Mouse (Mus musculus): ENCODE data around the gene Rundc3b.

Gene Rundc3b

GRCm38 (mm10) chr5:8622596-8623231 is at the start of gene Rundc3b:
Gene Rundc3b (minus strand): TSS chr5:8622952.
- peak; percentile 86 for DNase-seq (ENCODE audit: low read depth, low spot score)

DNA sequence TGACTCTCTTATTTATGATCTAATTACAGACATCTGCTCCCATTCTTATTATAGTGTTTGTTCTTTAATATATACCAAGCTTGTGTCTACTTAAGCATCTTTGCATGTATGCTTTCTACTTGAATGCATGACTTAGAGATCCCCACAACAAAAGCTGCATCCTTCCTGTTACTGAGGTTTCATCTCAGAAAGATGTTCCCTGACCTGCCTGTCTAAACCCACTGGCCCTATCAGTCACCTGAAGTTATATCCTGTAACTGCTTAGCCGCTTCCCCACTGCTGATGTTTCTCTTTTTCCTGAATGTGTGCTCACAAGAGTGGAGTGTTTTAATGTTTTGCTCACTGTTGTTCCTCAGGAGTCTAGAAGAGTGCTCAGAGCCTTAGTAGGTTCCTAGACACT is 46.9 kb upstream of the Rundc3b start:
- DNase-seq (ENCODE audit: low read depth, low spot score), result no peak

GRCm38 (mm10) chr5:8667758-8668474 is 45.2 kb upstream of the Rundc3b start:
- DNase-seq (ENCODE audit: low read depth, low spot score), result no peak

DNA sequence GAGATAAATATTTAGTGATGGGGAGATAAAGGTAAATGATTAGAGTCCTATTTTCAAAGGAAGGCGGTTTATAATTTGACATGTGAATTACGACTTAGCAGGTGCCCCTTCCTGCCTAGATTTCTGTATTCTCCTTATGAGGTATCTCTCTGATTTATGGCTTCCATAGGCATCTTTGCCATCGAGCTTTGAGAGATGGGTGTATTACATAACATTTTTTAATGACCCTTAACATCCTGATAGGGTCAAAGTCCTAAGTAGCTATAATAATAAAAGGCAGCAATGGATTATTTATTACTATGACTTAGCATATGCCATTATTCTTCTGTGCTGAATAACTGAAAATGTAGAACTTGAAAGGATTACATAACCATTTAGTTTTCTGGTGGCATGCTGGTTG is 41.9 kb upstream of the Rundc3b start:
- no peak for DNase-seq (ENCODE audit: low read depth, low spot score)

GRCm38 (mm10) chr5:8660738-8661151 is 38.0 kb upstream of the Rundc3b start:
- no peak for DNase-seq (ENCODE audit: low read depth, low spot score)

DNA sequence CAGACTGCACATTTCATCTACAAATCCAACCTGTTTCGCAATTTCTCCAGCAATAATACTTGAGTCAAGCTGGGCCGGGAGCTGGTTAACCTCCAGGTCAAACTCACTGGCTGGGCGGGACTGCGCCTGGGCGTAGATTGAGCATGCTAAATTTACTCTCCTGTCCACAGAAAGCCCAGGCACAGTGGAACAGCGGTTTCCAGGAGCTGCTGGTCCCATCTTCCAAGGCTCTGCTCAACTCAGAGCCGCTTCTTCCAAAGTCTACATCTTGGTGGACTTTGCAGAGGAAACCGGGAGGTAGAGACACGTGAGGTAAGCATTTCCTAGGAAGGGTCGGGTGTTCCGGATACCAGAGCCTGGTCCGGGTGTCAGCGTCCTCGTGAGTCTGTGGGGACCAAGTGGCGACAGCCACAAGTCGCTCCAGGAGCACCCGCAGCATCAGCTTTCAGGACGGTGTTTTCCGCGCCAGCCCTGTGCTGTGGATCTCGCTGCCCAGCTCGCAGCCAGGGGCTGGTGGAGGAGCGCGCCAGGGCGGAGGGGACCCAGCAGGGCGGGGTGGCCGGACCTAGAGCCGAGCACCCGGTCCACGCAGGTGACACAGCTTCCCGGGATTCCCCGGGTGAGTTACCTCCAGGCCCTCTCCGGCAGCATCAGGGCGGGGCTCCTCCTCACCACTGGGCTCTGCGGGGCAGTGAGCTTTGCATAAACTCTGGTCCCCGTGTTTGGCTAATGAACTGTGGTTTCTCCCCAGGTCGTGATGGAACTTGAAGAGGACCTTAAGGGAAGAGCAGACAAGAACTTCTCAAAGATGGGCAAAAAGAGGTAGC is 37.4 kb upstream of the Rundc3b start, which contains the start of gene Abcb1a:
Gene Abcb1a, plus strand, starts transcription at position 167 of the 827 bp plus-strand sequence.
- DNase-seq (ENCODE audit: low read depth, low spot score), result peak; percentile 72

- DNase-seq (ENCODE audit: low read depth, low spot score), result no peak
Observed at GRCm38 (mm10) chr5:8652085-8652484, 29.3 kb upstream of the Rundc3b start.

DNA sequence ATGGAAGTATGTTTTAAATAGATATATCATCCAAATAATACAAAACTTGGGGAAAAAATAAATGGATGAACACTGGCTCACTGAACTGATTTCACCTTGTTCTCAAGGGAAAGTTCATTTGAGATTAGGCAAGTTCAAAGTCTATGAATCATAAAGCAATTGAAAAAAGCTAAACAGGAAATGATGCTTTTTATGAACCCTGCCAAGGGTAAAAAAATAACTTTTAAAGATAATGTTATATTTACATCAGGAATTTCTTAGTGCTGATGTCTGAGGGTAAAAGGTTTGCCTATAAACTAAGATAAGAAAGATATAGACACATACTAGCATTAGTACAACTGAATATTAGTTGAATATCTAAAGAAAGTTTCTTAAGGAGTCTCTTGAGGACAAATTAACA is 26.0 kb upstream of the Rundc3b start:
- no peak for DNase-seq (ENCODE audit: low read depth, low spot score)

GRCm38 (mm10) chr5:8648300-8648699 is 25.5 kb upstream of the Rundc3b start:
- no peak for DNase-seq (ENCODE audit: low read depth, low spot score)

GRCm38 (mm10) chr5:8634489-8634975 is 11.8 kb upstream of the Rundc3b start:
- no peak for DNase-seq (ENCODE audit: low read depth, low spot score)

GRCm38 (mm10) chr5:8632901-8633300 is 10.1 kb upstream of the Rundc3b start:
- no peak for DNase-seq (ENCODE audit: low read depth, low spot score)

- peak; percentile 63 for DNase-seq (ENCODE audit: low read depth, low spot score)
Observed at GRCm38 (mm10) chr5:8622071-8622595, 619 bp downstream of the Rundc3b start.

DNA sequence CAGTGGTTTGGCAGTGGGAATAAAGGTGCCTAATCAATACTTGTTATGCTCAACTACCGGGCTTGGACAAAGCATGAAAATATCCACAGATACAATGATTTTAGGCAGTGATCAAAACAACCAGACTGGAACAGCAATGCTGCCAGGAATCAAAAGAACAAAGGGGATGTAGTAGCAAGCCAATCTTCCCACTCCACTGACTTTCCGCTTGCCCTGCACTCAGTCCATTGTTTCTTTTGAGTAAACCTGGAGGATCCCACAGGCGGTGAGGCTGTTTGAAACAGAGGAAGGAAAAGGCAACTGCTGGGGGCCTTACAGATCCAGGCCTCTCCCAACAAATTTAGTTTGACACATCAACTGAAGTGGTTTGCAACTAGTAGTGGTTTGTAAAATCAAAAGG is 51.6 kb downstream of the Rundc3b start:
- no peak for DNase-seq (ENCODE audit: low read depth, low spot score)

- DNase-seq (ENCODE audit: low read depth, low spot score), result no peak
Observed at GRCm38 (mm10) chr5:8566867-8567266, 55.9 kb downstream of the Rundc3b start.

DNA sequence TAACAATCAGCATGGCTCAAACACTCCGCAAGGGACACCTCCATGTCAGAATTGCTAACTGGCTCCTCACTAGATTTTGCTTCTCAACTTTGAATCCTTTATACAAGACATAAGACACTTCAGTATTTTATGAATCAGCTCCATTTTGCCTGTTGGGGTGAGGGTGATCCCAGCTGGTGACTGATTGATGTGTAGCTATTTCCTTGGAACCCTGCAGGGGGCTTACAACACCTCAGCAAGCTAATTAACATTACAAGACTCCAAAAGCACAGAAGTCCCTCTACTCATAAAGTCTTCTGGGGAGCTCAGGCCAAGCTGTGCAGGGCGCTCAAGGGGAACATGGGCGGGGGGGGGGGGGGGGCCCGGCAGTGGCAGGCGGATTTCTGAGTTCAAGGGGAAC is 78.2 kb downstream of the Rundc3b start:
- no peak for DNase-seq (ENCODE audit: low read depth, low spot score)

DNA sequence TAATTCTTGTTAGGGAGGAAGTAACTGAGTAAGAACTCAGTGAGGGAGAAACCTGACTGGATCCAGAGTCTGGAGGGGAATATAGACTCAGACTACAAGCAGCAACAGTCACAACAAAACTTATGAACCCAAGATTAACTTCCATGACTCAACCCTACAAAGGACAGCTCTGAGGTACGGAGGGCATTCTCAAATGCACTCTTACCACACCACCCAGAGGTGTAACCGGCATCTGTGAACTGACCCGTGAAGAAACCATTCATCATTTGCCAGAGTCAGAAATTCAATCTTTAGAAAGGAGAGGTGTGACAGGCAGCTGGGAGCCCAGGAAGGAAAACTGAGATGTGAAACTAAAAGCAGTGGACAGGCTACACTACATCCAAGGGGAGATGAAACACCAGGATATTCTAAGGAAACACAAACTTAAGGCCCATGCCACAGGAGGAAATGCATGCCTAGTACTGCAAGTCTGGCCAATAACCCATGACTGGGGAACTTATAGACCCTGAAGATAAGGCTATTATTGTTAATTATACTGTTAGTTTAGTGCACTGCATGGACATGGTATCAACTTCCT is 80.0 kb downstream of the Rundc3b start:
- peak; percentile 32 for DNase-seq (ENCODE audit: low read depth, low spot score)

GRCm38 (mm10) chr5:8541120-8542117 is 81.3 kb downstream of the Rundc3b start:
- DNase-seq (ENCODE audit: low read depth, low spot score), result no peak

DNA sequence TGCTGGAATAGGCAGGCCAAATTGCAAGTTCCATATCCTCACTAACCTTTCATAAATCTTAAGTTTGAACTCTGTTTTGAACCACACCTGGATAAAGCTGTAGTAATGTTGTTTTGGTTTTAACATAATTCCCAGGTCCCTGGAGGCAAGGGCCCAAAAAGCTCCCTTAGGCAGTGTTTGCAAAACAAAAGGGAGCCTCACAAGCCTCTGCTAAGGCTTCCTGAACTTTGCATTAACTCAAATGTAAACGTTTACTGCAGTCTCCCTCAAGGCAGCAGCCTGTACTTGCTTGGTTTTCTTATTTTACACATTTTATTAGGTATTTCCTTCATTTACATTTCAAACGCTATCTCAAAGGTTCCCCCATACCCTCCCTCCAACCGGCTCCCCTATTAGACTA is 103.7 kb downstream of the Rundc3b start:
- no peak for DNase-seq (ENCODE audit: low read depth, low spot score)

GRCm38 (mm10) chr5:8491778-8492177 is 131.0 kb downstream of the Rundc3b start:
- DNase-seq (ENCODE audit: low read depth, low spot score), result no peak

GRCm38 (mm10) chr5:8489471-8490110 is 133.2 kb downstream of the Rundc3b start:
- DNase-seq (ENCODE audit: low read depth, low spot score), result peak; percentile 51
